Mouse (Mus musculus) myocyte (in vitro differentiated cells): ENCODE data around the gene Creb1. TPM values are rescaled to one million over a fixed set of nuclear protein-coding genes. Genes with fewer than 3 reads are reported as not detected.

Source experiments
- H3K27me3 ChIP-seq: one replicate; pipeline ENCODE4 v1.6.1; 2011; ENCODE audit not compliant: control insufficient read depth, insufficient read depth, insufficient read length
- H3K36me3 ChIP-seq: one replicate; pipeline ENCODE4 v1.6.1; 2011; ENCODE audit not compliant: control insufficient read depth, insufficient read depth
- H3K4me2 ChIP-seq: one replicate; pipeline ENCODE4 v1.6.1; 2011; ENCODE audit warnings: low read depth, control low read depth
- H3K4me3 ChIP-seq: one replicate; pipeline ENCODE4 v1.5.1; 2011; ENCODE audit warnings: mild to moderate bottlenecking, control low read depth, moderate library complexity
- H3K79me2 ChIP-seq: one replicate; pipeline ENCODE4 v1.6.1; 2011; ENCODE audit not compliant: control insufficient read depth, insufficient read depth
- H3ac ChIP-seq: one replicate; pipeline ENCODE4 v1.6.1; 2011; ENCODE audit not compliant: control insufficient read depth, insufficient read length
- CEBPB ChIP-seq: IDR thresholded peaks from 2 replicates; pipeline ENCODE4 v1.6.1; 2011; ENCODE audit warnings: mild to moderate bottlenecking, moderate library complexity; ENCODE audit not compliant: poor library complexity, insufficient read depth, severe bottlenecking
- E2F4 ChIP-seq: IDR thresholded peaks from one replicate; pipeline ENCODE4 v1.6.1; 2011; ENCODE audit warnings: mild to moderate bottlenecking, control low read depth, moderate library complexity; ENCODE audit not compliant: insufficient read depth
- MAX ChIP-seq: IDR thresholded peaks from one replicate; pipeline ENCODE4 v1.6.1; 2011; ENCODE audit warnings: low read depth, mild to moderate bottlenecking, control low read depth
- MYOD1 ChIP-seq, 3 experiments: IDR thresholded peaks; one replicate each; pipeline ENCODE4 v1.6.1; 2011; ENCODE audit warnings: control low read depth in 2 of 3, low read depth in 2 of 3, mild to moderate bottlenecking in 2 of 3, moderate library complexity in 1 of 3; ENCODE audit not compliant: insufficient read length in 2 of 3, control insufficient read depth in 1 of 3
- MYOG ChIP-seq, 3 experiments: IDR thresholded peaks; one replicate each; pipeline ENCODE4 v1.6.1; 2011; ENCODE audit warnings: control low read depth in 2 of 3, low read depth in 2 of 3, mild to moderate bottlenecking in 2 of 3; ENCODE audit not compliant: insufficient read length in 2 of 3, control insufficient read depth in 1 of 3, insufficient read depth in 1 of 3
- POLR2A ChIP-seq: IDR thresholded peaks from one replicate; pipeline ENCODE4 v1.6.1; 2011; ENCODE audit warnings: low read depth, mild to moderate bottlenecking, control low read depth, moderate library complexity; ENCODE audit not compliant: insufficient read length
- POLR2AphosphoS2 ChIP-seq: IDR thresholded peaks from one replicate; pipeline ENCODE4 v1.6.1; 2011; ENCODE audit warnings: low read depth, control low read depth; ENCODE audit not compliant: insufficient read length
- REST ChIP-seq: IDR thresholded peaks from one replicate; pipeline ENCODE4 v1.6.1; 2011; ENCODE audit warnings: mild to moderate bottlenecking, control low read depth, moderate library complexity; ENCODE audit not compliant: insufficient read depth, insufficient read length
- SRF ChIP-seq: IDR thresholded peaks from one replicate; pipeline ENCODE4 v1.6.1; 2011; ENCODE audit warnings: low read depth; ENCODE audit not compliant: control insufficient read depth, insufficient read length
- TCF12 ChIP-seq: IDR thresholded peaks from one replicate; pipeline ENCODE4 v1.6.1; 2011; ENCODE audit warnings: mild to moderate bottlenecking, control low read depth; ENCODE audit not compliant: poor library complexity, insufficient read depth, severe bottlenecking
- TCF3 ChIP-seq: IDR thresholded peaks from one replicate; pipeline ENCODE4 v1.6.1; 2011; ENCODE audit warnings: low read depth, control low read depth; ENCODE audit not compliant: insufficient read length
- USF1 ChIP-seq: IDR thresholded peaks from one replicate; pipeline ENCODE4 v1.6.1; 2011; ENCODE audit warnings: low read depth, mild to moderate bottlenecking, control low read depth, moderate library complexity
- polyA plus RNA-seq: library from polyadenylated mRNA; unstranded; fragments of >200 nt; fragmentation: generic; extraction: Trizol; gene quantifications from one replicate; pipeline ENCODE4 v1.2.1, GENCODE M21; 2012; ENCODE audit warnings: missing spikeins

The Creb1 gene
- polyA plus RNA-seq, 1 experiment, result 9.6 TPM

GRCm38 (mm10) chr1:64519901-64520300 lies 12.5 kb upstream of the Creb1 start:
- Histone ChIP-seq H3ac (no peak overlapping the region), H3K36me3 (no peaks in the 10 kb centered on the region), H3K27me3 (no peaks in the 10 kb centered on the region), H3K79me2 (no peaks in the 10 kb centered on the region), H3K4me3 (no peak overlapping the region), H3K4me2 (no peak overlapping the region)
- TF ChIP-seq TCF12 (no peak), POLR2A (no peak), SRF (no peak), CEBPB (no peak), TCF3 (no peak), MAX (no peak), MYOD1 (IDR thresholded peaks at IDR 0.05; ENCODE audit: control insufficient read depth in 1 of 3, insufficient read length in 2 of 3, low read depth in 2 of 3) (no peak), REST (no peak), POLR2AphosphoS2 (no peak), E2F4 (no peak), MYOG (IDR thresholded peaks at IDR 0.05; ENCODE audit: control insufficient read depth in 1 of 3, insufficient read depth in 1 of 3, insufficient read length in 2 of 3, low read depth in 2 of 3) (no peak), USF1 (no peak)

GRCm38 (mm10) chr1:64521734-64522133 lies 10.7 kb upstream of the Creb1 start:
- TF ChIP-seq USF1, result no peak
- no peak for TF ChIP-seq TCF12
- no peak for TF ChIP-seq MYOD1 (IDR thresholded peaks at IDR 0.05; ENCODE audit: control insufficient read depth in 1 of 3, insufficient read length in 2 of 3, low read depth in 2 of 3)
- TF ChIP-seq E2F4, result no peak
- no peak for TF ChIP-seq POLR2A
- TF ChIP-seq MAX, result no peak
- TF ChIP-seq POLR2AphosphoS2, result no peak
- TF ChIP-seq REST, result no peak
- H3K79me2 ChIP-seq, result no peaks in the 10 kb centered on the region
- no peak overlapping the region for H3K4me3 ChIP-seq
- no peak overlapping the region for H3K4me2 ChIP-seq
- no peaks in the 10 kb centered on the region for H3K36me3 ChIP-seq
- no peak overlapping the region for H3ac ChIP-seq
- H3K27me3 ChIP-seq, result no peaks in the 10 kb centered on the region

- no peaks in the 10 kb centered on the region for H3K36me3 ChIP-seq
- TF ChIP-seq MAX, result no peak
- no peak for TF ChIP-seq MYOD1 (IDR thresholded peaks at IDR 0.05; ENCODE audit: control insufficient read depth in 1 of 3, insufficient read length in 2 of 3, low read depth in 2 of 3)
- TF ChIP-seq USF1, result no peak
- no peak for TF ChIP-seq E2F4
- TF ChIP-seq REST, result no peak
- no peak for TF ChIP-seq SRF
- no peak for TF ChIP-seq TCF12
- no peak for TF ChIP-seq POLR2AphosphoS2
- TF ChIP-seq CEBPB, result no peak
- TF ChIP-seq POLR2A, result no peak
- no peak for TF ChIP-seq TCF3
- no peak for TF ChIP-seq MYOG (IDR thresholded peaks at IDR 0.05; ENCODE audit: control insufficient read depth in 1 of 3, insufficient read depth in 1 of 3, insufficient read length in 2 of 3, low read depth in 2 of 3)
- no peaks in the 10 kb centered on the region for H3K27me3 ChIP-seq
- no peak overlapping the region for H3K4me2 ChIP-seq
- H3K4me3 ChIP-seq, result no peak overlapping the region
- H3K79me2 ChIP-seq, result no peaks in the 10 kb centered on the region
- no peak overlapping the region for H3ac ChIP-seq
Measured at GRCm38 (mm10) chr1:64522637-64523036, 9.8 kb upstream of the Creb1 start.

- no peaks in the 10 kb centered on the region for H3K27me3 ChIP-seq
- H3K79me2 ChIP-seq, result no peaks in the 10 kb centered on the region
- no peak overlapping the region for H3ac ChIP-seq
- H3K36me3 ChIP-seq, result no peaks in the 10 kb centered on the region
- no peak overlapping the region for H3K4me2 ChIP-seq
- no peak overlapping the region for H3K4me3 ChIP-seq
- no peak for TF ChIP-seq E2F4
- TF ChIP-seq REST, result no peak
- TF ChIP-seq MYOG (IDR thresholded peaks at IDR 0.05; ENCODE audit: control insufficient read depth in 1 of 3, insufficient read depth in 1 of 3, insufficient read length in 2 of 3, low read depth in 2 of 3), result no peak
- peak in 1 of 3 experiments; percentile 37 for TF ChIP-seq MYOD1 (IDR thresholded peaks at IDR 0.05; ENCODE audit: control insufficient read depth in 1 of 3, insufficient read length in 2 of 3, low read depth in 2 of 3)
- no peak for TF ChIP-seq USF1
- no peak for TF ChIP-seq MAX
Measured at GRCm38 (mm10) chr1:64523117-64523516, 9.3 kb upstream of the Creb1 start.

GRCm38 (mm10) chr1:64524661-64525060 lies 7.8 kb upstream of the Creb1 start:
- no peak overlapping the region for H3ac ChIP-seq
- H3K36me3 ChIP-seq, result no peaks in the 10 kb centered on the region
- H3K4me3 ChIP-seq, result no peak overlapping the region
- no peak overlapping the region for H3K4me2 ChIP-seq
- H3K27me3 ChIP-seq, result no peaks in the 10 kb centered on the region
- TF ChIP-seq SRF, result no peak
- no peak for TF ChIP-seq POLR2AphosphoS2
- no peak for TF ChIP-seq TCF12
- TF ChIP-seq CEBPB, result no peak
- TF ChIP-seq MYOD1 (IDR thresholded peaks at IDR 0.05; ENCODE audit: control insufficient read depth in 1 of 3, insufficient read length in 2 of 3, low read depth in 2 of 3), result no peak
- TF ChIP-seq E2F4, result no peak
- TF ChIP-seq REST, result no peak
- TF ChIP-seq USF1, result no peak
- TF ChIP-seq POLR2A, result no peak
- TF ChIP-seq MYOG (IDR thresholded peaks at IDR 0.05; ENCODE audit: control insufficient read depth in 1 of 3, insufficient read depth in 1 of 3, insufficient read length in 2 of 3, low read depth in 2 of 3), result no peak
- no peak for TF ChIP-seq TCF3
- no peak for TF ChIP-seq MAX
- no peaks in the 10 kb centered on the region for H3K79me2 ChIP-seq
